Mouse (Mus musculus): ENCODE data around the gene Lsm4.

The Lsm4 gene

GRCm38 (mm10) chr8:70673079-70673856 lies at the start of gene Lsm4:
Lsm4 (plus strand) TSS chr8:70673248.
- peak; percentile 100 for DNase-seq (ENCODE audit: low read depth, low spot score)

- DNase-seq (ENCODE audit: low read depth, low spot score): peak; percentile 47
These were observed 47.9 kb upstream of the Lsm4 start for GRCm38 (mm10) chr8:70625104-70625503.

- DNase-seq (ENCODE audit: low read depth, low spot score): no peak
These were observed 46.0 kb upstream of the Lsm4 start for GRCm38 (mm10) chr8:70627041-70627440.

GRCm38 (mm10) chr8:70628986-70629490 lies 44.0 kb upstream of the Lsm4 start:
- no peak for DNase-seq (ENCODE audit: low read depth, low spot score)

GRCm38 (mm10) chr8:70629574-70630531 lies 43.2 kb upstream of the Lsm4 start:
- peak; percentile 94 for DNase-seq (ENCODE audit: low read depth, low spot score)

- DNase-seq (ENCODE audit: low read depth, low spot score): peak; percentile 52
These were observed 42.3 kb upstream of the Lsm4 start for GRCm38 (mm10) chr8:70630532-70631381.

- no peak for DNase-seq (ENCODE audit: low read depth, low spot score)
These were observed 41.6 kb upstream of the Lsm4 start for GRCm38 (mm10) chr8:70631436-70631835.

- DNase-seq (ENCODE audit: low read depth, low spot score): no peak
These were observed 40.6 kb upstream of the Lsm4 start, which contains the start of gene Gdf15 for GRCm38 (mm10) chr8:70632346-70632892. Gdf15 (minus strand) TSS chr8:70632456.

GRCm38 (mm10) chr8:70634066-70634465 lies 39.0 kb upstream of the Lsm4 start:
- no peak for DNase-seq (ENCODE audit: low read depth, low spot score)

GRCm38 (mm10) chr8:70635527-70635926 lies 37.5 kb upstream of the Lsm4 start:
- DNase-seq (ENCODE audit: low read depth, low spot score): no peak

GRCm38 (mm10) chr8:70636838-70637237 lies 36.2 kb upstream of the Lsm4 start:
- DNase-seq (ENCODE audit: low read depth, low spot score): no peak

- no peak for DNase-seq (ENCODE audit: low read depth, low spot score)
These were observed 34.3 kb upstream of the Lsm4 start for GRCm38 (mm10) chr8:70638752-70639151.

- no peak for DNase-seq (ENCODE audit: low read depth, low spot score)
These were observed 30.0 kb upstream of the Lsm4 start for GRCm38 (mm10) chr8:70643019-70643418.

GRCm38 (mm10) chr8:70644065-70644464 lies 29.0 kb upstream of the Lsm4 start:
- no peak for DNase-seq (ENCODE audit: low read depth, low spot score)

- no peak for DNase-seq (ENCODE audit: low read depth, low spot score)
These were observed 27.4 kb upstream of the Lsm4 start for GRCm38 (mm10) chr8:70645501-70646224.

- no peak for DNase-seq (ENCODE audit: low read depth, low spot score)
These were observed 26.7 kb upstream of the Lsm4 start for GRCm38 (mm10) chr8:70646369-70646768.

GRCm38 (mm10) chr8:70646775-70647174 lies 26.3 kb upstream of the Lsm4 start:
- no peak for DNase-seq (ENCODE audit: low read depth, low spot score)

- no peak for DNase-seq (ENCODE audit: low read depth, low spot score)
These were observed 25.5 kb upstream of the Lsm4 start for GRCm38 (mm10) chr8:70647343-70648163.

GRCm38 (mm10) chr8:70648164-70648442 lies 24.9 kb upstream of the Lsm4 start:
- DNase-seq (ENCODE audit: low read depth, low spot score): no peak

- DNase-seq (ENCODE audit: low read depth, low spot score): no peak
These were observed 24.1 kb upstream of the Lsm4 start for GRCm38 (mm10) chr8:70648921-70649320.
